Mouse (Mus musculus): ENCODE data around the gene Bsnd.

- TF ChIP-seq CTCF (IDR thresholded peaks at IDR 0.05; ENCODE audit: low read depth): no peak
- no peak for TF ChIP-seq EP300 (optimal IDR thresholded peaks at IDR 0.05)
Measured at GRCm38 (mm10) chr4:106492116-106492515, at the start of gene Bsnd.

All from stomach, postnatal 0 days (tissue).